In the genomic region with DNA sequence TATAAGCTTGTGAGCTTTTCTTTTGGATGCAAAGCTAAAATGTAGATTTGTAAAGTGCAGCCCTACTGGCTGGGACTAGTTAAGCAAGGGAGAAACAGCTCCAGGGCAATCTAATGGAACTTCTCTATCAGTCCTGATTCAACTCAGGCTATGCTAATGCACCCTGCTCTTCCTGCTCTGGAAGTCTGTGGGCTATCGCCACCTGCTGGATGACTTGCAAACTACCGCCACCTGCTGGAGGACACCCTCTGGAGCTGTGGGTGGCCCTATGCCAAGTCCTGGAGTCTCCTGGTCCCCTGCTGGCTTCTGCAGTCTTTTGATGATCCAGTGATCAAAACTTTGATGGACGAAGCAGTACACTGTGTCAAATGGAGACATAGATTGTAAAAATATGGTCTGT, we compare ENCODE assay signal across 8 mouse cellular contexts.
A peak's percentile ranks its signal among the peaks of the same experiment; 100 is the strongest.
DNase-seq lines count a peak whose midpoint lies in the region; ATAC-seq and TF ChIP-seq lines count a peak whose summit lies in the region.

No protein-coding gene starts in this region.

- H3K9me3 ChIP-seq in forebrain, embryonic 14.5 days (replicated peaks; ENCODE audit: control insufficient read depth, low read length): no peaks in the 10 kb centered on the region

- H3K36me3 ChIP-seq in forebrain, embryonic 14.5 days (ENCODE audit: control insufficient read depth, insufficient read depth, low read length): no peaks in the 10 kb centered on the region

- peak; percentile 70 for ATAC-seq in cerebellum, adult (ENCODE audit: insufficient number of reproducible peaks, low FRiP score, low TSS enrichment)
- peak; percentile 78 for ATAC-seq in forebrain, embryonic 14.5 days
- ATAC-seq in hematopoietic stem cell, adult 5-6 weeks (replicated peaks in 1 of 2; ENCODE audit: insufficient read depth in 1 of 2, low FRiP score in 2 of 2, low TSS enrichment in 1 of 2, low read depth in 1 of 2, poor library complexity in 2 of 2, severe bottlenecking in 2 of 2): peak; percentile 88 to 92

- WGBS in forebrain, embryonic 14.5 days: 10% methylated on average over 3 of the region's 3 CpGs

- peak; percentile 24 for DNase-seq in MN1 (ENCODE audit: low spot score)
- peak; percentile 87 for DNase-seq in forebrain, embryonic 14.5 days (ENCODE audit: low spot score)
- DNase-seq in layer of hippocampus, adult 2 months (ENCODE audit: low spot score in 2 of 2): peak; percentile 78 to 89
- peak; percentile 92 for DNase-seq in lung, postnatal 10 days
- peak; percentile 71 for DNase-seq in retina, postnatal 7 days (ENCODE audit: low read depth, low spot score)
- peak; percentile 79 for DNase-seq in urinary bladder, postnatal 14 days (ENCODE audit: low spot score)

- no peaks in the 10 kb centered on the region for H3K27me3 ChIP-seq in forebrain, embryonic 14.5 days (replicated peaks; ENCODE audit: control insufficient read depth, insufficient read depth, low read length)

- no peak overlapping the region for H3K4me2 ChIP-seq in forebrain, embryonic 14.5 days (ENCODE audit: low read length)

- TF ChIP-seq CTCF in layer of hippocampus, adult 2 months (conservative IDR thresholded peaks at IDR 0.05): peak; percentile 98

- no peaks in the 10 kb centered on the region for H3K4me1 ChIP-seq in forebrain, embryonic 14.5 days (ENCODE audit: control insufficient read depth, insufficient read depth, low read length)

- no peak overlapping the region for H3K27ac ChIP-seq in forebrain, embryonic 14.5 days (ENCODE audit: low read depth, low read length)
- H3K27ac ChIP-seq in layer of hippocampus, adult 2 months: no peak overlapping the region

- no peak overlapping the region for H3K4me3 ChIP-seq in forebrain, embryonic 14.5 days (ENCODE audit: low read depth, low read length)
- no peak overlapping the region for H3K4me3 ChIP-seq in layer of hippocampus, adult 2 months

- H3K9ac ChIP-seq in forebrain, embryonic 14.5 days (ENCODE audit: low read length): no peak overlapping the region

Comparison
In these comparisons a context has a peak if more than half of its experiments do, and no peak if none do; other contexts are left out.
1. DNase-seq: peak in every context shown above with its lines; median percentile 92 in lung, postnatal 10 days; 87 in forebrain, embryonic 14.5 days; 84 in layer of hippocampus, adult 2 months; 79 in urinary bladder, postnatal 14 days; 71 in retina, postnatal 7 days; 24 in MN1.